Mouse (Mus musculus) left cerebral cortex, postnatal 10 days (tissue): ENCODE measurements around the gene Gm6526. TPM values are rescaled to one million over a fixed set of nuclear protein-coding genes. Genes with fewer than 3 reads are reported as not detected.
A peak's percentile ranks its signal among the peaks of the same experiment; 100 is the strongest.
"Not testable (repeated sequence)": the region's sequence is repeated elsewhere in the genome, so short reads cannot be mapped to it uniquely, and the experiment has no call there.

Experiments used
- DNase-seq, 2 experiments: peaks; one replicate each; pipeline ENCODE4 v3.0.0; 2021 to 2022; ENCODE audit warnings: low spot score in 2 of 2, mixed read lengths in 1 of 2; ENCODE audit errors: extremely low spot score in 1 of 2
- intact Hi-C: fragments of 180-260 bp; cut with DNase I; formaldehyde crosslinking; loops from one replicate; pipeline ENCODE4 v1.15.1; 2025
- total RNA-seq, 2 experiments: library from RNA; stranded (reverse); gene quantifications; 2 replicates each; pipeline ENCODE4 v1.2.3; 2021

The Gm6526 gene
- not detected for total RNA-seq

GRCm38 (mm10) chr14:43747566-43747965 is at the start of gene Gm6526:
TSS of gene Gm6526 (plus strand) at chr14:43747866.
- DNase-seq, intact Hi-C loops: not testable (repeated sequence)

GRCm38 (mm10) chr14:43727385-43727784 is 20.3 kb upstream of the Gm6526 start, which contains the start of gene Gm16506:
TSS of gene Gm16506 (minus strand) at chr14:43727485.
- intact Hi-C loops, DNase-seq: not testable (repeated sequence)

- DNase-seq, intact Hi-C loops: not testable (repeated sequence)
Measured at GRCm38 (mm10) chr14:43784645-43785044, 37.0 kb downstream of the Gm6526 start, which contains the start of gene Gm8180. TSS of gene Gm8180 (minus strand) at chr14:43784745.

- peak in 1 of 2 experiments; percentile 14 for DNase-seq
- intact Hi-C loops, result not testable (repeated sequence)
Measured at GRCm38 (mm10) chr14:43793811-43794210, 46.1 kb downstream of the Gm6526 start.

- peak in 1 of 2 experiments; percentile 13 for DNase-seq
- intact Hi-C loops, result no loop called here
Measured at GRCm38 (mm10) chr14:43796069-43796904, 48.6 kb downstream of the Gm6526 start.

- intact Hi-C loops, result not testable (repeated sequence)
- peak in 1 of 2 experiments; percentile 14 for DNase-seq
Measured at GRCm38 (mm10) chr14:43796905-43797470, 49.3 kb downstream of the Gm6526 start.

GRCm38 (mm10) chr14:43804435-43804834 is 56.8 kb downstream of the Gm6526 start:
- DNase-seq, intact Hi-C loops: not testable (repeated sequence)

Other genes starting within 250 kb of the Gm6526 start
- under 1 TPM in 1 of 2 experiments, not detected in 1; 0.64 TPM for gene Gm5799, start 204.3 kb upstream of the Gm6526 start, total RNA-seq
- gene Gm17654, start 168.7 kb upstream of the Gm6526 start, total RNA-seq, result not detected
- gene Gm10375, start 139.9 kb upstream of the Gm6526 start, total RNA-seq, result not detected
- gene Gm8165, start 70.7 kb upstream of the Gm6526 start, total RNA-seq, result not detected
- 1 to 10 TPM; 1.7 to 2.4 TPM for gene Gm7324, start 50.0 kb upstream of the Gm6526 start, total RNA-seq
- gene Gm16506, start 20.4 kb upstream of the Gm6526 start, total RNA-seq, result not detected
- not detected for gene Gm8180, start 36.9 kb downstream of the Gm6526 start, total RNA-seq
- gene Ear1, start 127.7 kb downstream of the Gm6526 start, total RNA-seq, result not detected
- not detected for gene Ear10, start 175.7 kb downstream of the Gm6526 start, total RNA-seq
- gene Gm8113, start 177.5 kb downstream of the Gm6526 start, total RNA-seq, result under 1 TPM; 0.22 to 0.45 TPM
- not detected for gene Ang5, start 209.2 kb downstream of the Gm6526 start, total RNA-seq